Mouse (Mus musculus) brown adipose tissue, adult 24 weeks (tissue): ENCODE measurements around the gene Vps52. TPM values are rescaled to one million over a fixed set of nuclear protein-coding genes. Genes with fewer than 3 reads are reported as not detected.
A peak's percentile ranks its signal among the peaks of the same experiment; 100 is the strongest.

Source experiments
- H3K27ac ChIP-seq: fragments of 200-500 bp; replicated peaks from 2 replicates; pipeline ENCODE4 v1.5.1; 2012; ENCODE audit warnings: low read depth, mild to moderate bottlenecking, low read length
- H3K4me1 ChIP-seq: fragments of 200-500 bp; 2 replicates; pipeline ENCODE4 v1.6.1; 2012; ENCODE audit warnings: low read length, mixed read lengths; ENCODE audit not compliant: control insufficient read depth, insufficient read depth, insufficient read length
- H3K4me3 ChIP-seq: fragments of 200-500 bp; 2 replicates; pipeline ENCODE4 v1.5.1; 2012; ENCODE audit warnings: low read depth, mild to moderate bottlenecking, low read length, moderate library complexity; ENCODE audit not compliant: insufficient read depth
- polyA plus RNA-seq: library from polyadenylated mRNA; stranded (reverse); fragments of >200 nt; gene quantifications from 2 replicates; pipeline ENCODE4 v1.2.4, GENCODE M21; 2012; ENCODE audit not compliant: missing spikeins, insufficient read depth, insufficient read length

The Vps52 gene
- polyA plus RNA-seq, 1 experiment: 23.9 TPM

- peak overlapping the region; percentile 89 for H3K27ac ChIP-seq
- peaks cover 3% of the 10 kb centered on the region; the same call in 1 of the 2 replicates for H3K4me1 ChIP-seq
- H3K4me3 ChIP-seq: peak overlapping the region; percentile 90
Measured at GRCm38 (mm10) chr17:33930280-33931158, 25.1 kb upstream of the Vps52 start.

DNA sequence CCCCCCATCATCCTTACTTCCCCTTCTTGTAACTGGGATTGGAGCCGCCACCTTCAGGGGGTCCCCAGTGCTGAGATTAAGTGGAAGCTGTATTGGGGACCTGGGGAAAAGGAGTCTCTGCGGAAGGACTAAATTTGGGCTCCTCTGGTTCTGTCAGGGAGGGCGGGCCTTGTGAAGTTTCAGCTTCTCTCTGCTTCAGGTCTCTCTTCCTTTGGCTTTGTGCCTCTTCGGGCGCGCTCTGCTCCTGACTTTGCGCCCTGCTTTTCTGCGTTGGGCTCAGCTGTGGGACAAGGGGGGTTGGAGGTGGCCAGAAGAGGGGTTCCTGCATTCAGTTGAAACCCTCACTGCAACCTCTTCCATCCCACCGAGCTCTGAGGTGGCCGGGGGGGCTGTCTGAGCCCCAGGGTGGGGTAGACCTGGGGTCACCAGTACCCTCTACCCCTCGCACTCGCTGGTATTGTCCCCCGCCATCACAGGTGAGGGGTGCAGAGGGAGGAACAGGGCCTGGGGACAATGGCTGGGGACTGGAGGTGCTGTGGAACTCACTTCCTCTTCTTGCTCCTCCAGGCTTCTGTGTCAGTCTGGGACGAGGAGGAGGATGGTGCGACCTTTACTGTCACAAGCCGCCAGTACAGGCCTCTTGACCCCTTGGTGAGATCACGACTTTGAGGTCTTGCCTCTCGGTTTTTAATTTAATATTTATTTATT is 24.3 kb upstream of the Vps52 start:
- H3K27ac ChIP-seq: peak overlapping the region; percentile 36
- peak overlapping the region; percentile 90 for H3K4me3 ChIP-seq
- H3K4me1 ChIP-seq: peaks cover 3% of the 10 kb centered on the region; the same call in 1 of the 2 replicates

- Histone ChIP-seq H3K4me3 (0 out of 2 replicates have a peak overlapping the region, but pooled peaks have one; percentile 3), H3K4me1 (peaks cover 3% of the 10 kb centered on the region; the same call in 1 of the 2 replicates)
Measured at GRCm38 (mm10) chr17:33931947-33932346, 23.7 kb upstream of the Vps52 start.

GRCm38 (mm10) chr17:33932448-33932847 is 23.2 kb upstream of the Vps52 start:
- Histone ChIP-seq H3K27ac (peak overlapping the region; percentile 62), H3K4me3 (0 out of 2 replicates have a peak overlapping the region, but pooled peaks have one; percentile 11), H3K4me1 (peaks cover 3% of the 10 kb centered on the region; the same call in 1 of the 2 replicates)

More at GRCm38 (mm10) chr17:33931947-33932346, 23.7 kb upstream of the Vps52 start:
- H3K27ac ChIP-seq: peak overlapping the region; percentile 62; the same call in 1 of the 2 replicates

- H3K27ac ChIP-seq: peak overlapping the region; percentile 62
- H3K4me3 ChIP-seq: peak overlapping the region; percentile 31
- H3K4me1 ChIP-seq: peaks cover 3% of the 10 kb centered on the region; the same call in 1 of the 2 replicates
Measured at GRCm38 (mm10) chr17:33932970-33933369, 22.6 kb upstream of the Vps52 start.

- Histone ChIP-seq H3K4me3 (no peak overlapping the region), H3K4me1 (peaks cover 8% of the 10 kb centered on the region; the same call in 1 of the 2 replicates), H3K27ac (no peak overlapping the region)
Measured at GRCm38 (mm10) chr17:33935422-33936055, 20.1 kb upstream of the Vps52 start.

- no peak overlapping the region for H3K4me3 ChIP-seq
- H3K4me1 ChIP-seq: peaks cover 11% of the 10 kb centered on the region
- no peak overlapping the region for H3K27ac ChIP-seq
Measured at GRCm38 (mm10) chr17:33936993-33937392, 18.6 kb upstream of the Vps52 start.

DNA sequence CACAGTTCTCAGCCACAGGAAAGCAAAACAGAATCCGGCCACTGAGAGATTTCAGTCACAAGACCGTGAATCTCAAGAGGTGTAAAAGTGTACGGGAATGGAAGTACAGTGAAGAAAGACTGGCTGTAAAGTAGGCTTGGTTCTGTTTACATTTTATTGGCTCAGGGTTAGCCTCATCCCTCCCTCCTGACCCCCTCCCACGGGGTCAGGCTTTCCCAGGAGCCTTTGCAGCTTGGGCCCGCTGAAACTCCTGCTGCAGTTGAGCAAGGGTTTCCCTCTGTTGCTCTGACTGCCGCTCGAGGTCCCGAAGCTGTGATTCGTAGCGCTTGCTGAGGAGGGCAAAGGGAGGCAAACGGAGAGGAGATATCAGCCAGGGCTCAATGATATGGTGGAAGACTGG is 16.8 kb upstream of the Vps52 start:
- Histone ChIP-seq H3K4me3 (peak overlapping the region; percentile 97; the same call in 1 of the 2 replicates), H3K4me1 (peaks cover 7% of the 10 kb centered on the region), H3K27ac (no peak overlapping the region)

- Histone ChIP-seq H3K27ac (peak within 1 kb of the TSS; percentile 96), H3K4me3 (peak within 1 kb of the TSS; percentile 97), H3K4me1 (peaks cover 7% of the 10 kb centered on the region)
Measured at GRCm38 (mm10) chr17:33940206-33940805, 15.3 kb upstream of the Vps52 start, which contains the start of the genes Pfdn6 and Wdr46. Pfdn6 (minus strand) TSS chr17:33940343. Wdr46 (plus strand) TSS chr17:33940660.

DNA sequence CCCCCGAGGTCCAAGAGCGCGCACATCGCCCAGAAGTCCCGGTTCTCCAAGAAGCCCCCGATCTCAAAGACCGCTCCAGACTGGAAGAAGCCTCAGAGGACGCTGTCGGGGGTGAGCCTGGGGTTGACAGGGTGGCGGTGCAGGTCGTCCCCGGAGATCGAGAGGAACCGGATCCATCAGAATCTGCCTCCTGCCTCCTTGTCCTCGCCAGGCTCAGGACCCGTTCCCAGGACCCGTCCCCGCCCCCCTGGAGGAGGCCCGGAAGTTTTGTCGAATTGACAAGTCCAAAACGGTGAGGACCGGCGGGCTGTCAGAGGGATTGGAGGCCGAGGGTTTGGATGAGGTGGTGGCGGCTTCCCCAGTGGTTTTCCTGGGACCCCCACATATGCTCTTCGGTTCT is 14.6 kb upstream of the Vps52 start:
- H3K27ac ChIP-seq: no peak overlapping the region
- peak overlapping the region; percentile 97 for H3K4me3 ChIP-seq
- peaks cover 7% of the 10 kb centered on the region for H3K4me1 ChIP-seq

- Histone ChIP-seq H3K27ac (no peak overlapping the region), H3K4me1 (peaks cover 7% of the 10 kb centered on the region), H3K4me3 (peak overlapping the region; percentile 97)
Measured at GRCm38 (mm10) chr17:33941381-33941780, 14.2 kb upstream of the Vps52 start.

DNA sequence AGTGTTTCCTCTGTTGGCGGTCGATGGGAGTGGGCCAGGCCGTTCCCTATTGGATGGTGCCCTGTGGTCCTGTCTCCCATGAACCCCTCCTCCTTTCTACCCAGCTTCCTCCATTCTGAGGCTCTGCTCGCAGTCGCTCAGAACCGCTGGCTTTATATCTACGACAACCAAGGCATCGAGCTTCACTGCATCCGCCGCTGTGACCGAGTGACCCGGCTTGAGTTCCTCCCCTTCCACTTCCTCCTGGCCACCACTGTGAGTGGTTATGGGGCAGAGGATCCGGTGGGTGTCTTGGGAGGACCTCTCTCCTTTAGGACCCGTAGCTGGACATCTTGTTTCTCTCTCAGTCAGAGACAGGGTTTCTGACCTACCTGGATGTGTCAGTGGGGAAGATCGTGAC is 12.2 kb upstream of the Vps52 start:
- Histone ChIP-seq H3K4me1 (peaks cover 7% of the 10 kb centered on the region), H3K4me3 (no peak overlapping the region), H3K27ac (no peak overlapping the region)

DNA sequence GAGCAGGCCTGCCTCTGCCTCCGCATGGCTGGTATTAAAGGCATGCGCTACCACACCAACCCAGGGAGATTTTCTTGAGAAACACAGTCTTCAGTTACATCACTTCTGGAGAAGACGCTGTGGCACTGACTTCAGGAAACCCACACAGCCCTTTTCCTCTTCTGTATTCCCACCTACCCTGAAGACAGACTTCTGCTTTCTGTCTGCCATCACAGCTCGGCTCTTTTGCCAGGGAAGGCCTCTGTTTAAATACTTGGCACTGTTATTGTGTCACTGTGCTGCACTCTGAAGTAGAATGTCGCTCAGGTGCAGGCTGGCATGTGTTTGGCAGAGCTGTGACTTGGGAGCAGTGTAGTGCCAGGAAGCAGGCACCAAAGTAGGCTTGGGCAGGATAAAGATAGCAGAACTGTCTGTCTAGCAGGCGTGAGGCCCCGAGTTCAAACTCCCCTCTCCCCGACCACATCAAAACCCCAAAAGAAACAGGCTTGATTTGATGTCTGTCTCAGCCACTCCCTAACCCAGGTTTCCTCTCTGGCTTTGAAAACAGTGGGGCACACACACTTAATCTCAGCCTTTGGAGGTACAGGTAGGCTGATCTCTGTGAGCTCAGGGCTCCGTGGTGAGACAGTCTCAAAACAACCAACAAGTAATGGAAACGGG is 8.1 kb upstream of the Vps52 start:
- Histone ChIP-seq H3K27ac (no peak overlapping the region), H3K4me1 (peaks cover 4% of the 10 kb centered on the region; the same call in 1 of the 2 replicates), H3K4me3 (no peak overlapping the region)
